Mouse (Mus musculus) inflammation-experienced regulatory T-cells, adult 6 months (primary cell): Measurements from ENCODE around the gene Auh. TPM values are rescaled to one million over a fixed set of nuclear protein-coding genes. Genes with fewer than 3 reads are reported as not detected.

ENCODE experiments used
- ATAC-seq: one replicate; pipeline ENCODE4 v1.8.0; 2017
- polyA plus RNA-seq, 3 experiments: library from polyadenylated mRNA; unstranded; fragments of 100-300 nt; shearing (Covaris generic); gene quantifications; one replicate each; pipeline ENCODE4 v1.2.1; 2017

Gene Auh
- polyA plus RNA-seq, 3 experiments from 2014 or later, result 25.0 to 28.2 (median 26.2) TPM

DNA sequence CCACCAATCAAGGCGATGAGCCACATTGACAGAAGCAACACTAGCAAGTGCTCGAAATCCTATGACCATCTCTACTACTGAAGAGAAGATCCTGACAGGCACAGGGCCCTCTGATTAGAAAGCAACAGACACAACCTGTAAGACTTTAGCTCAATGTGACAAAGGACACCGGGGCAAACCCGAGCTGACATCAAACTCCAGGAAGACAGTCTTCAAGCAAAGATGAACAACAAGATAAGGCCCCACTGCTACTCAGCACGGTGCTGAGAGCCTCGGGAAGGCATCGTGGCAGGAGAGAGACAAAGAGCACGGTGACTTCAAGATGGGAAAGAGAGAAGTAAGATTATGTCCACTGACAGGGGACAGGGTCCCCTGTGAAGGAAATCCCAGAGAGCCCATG is 7.5 kb downstream of the Auh start:
- ATAC-seq, result peak; percentile 89

DNA sequence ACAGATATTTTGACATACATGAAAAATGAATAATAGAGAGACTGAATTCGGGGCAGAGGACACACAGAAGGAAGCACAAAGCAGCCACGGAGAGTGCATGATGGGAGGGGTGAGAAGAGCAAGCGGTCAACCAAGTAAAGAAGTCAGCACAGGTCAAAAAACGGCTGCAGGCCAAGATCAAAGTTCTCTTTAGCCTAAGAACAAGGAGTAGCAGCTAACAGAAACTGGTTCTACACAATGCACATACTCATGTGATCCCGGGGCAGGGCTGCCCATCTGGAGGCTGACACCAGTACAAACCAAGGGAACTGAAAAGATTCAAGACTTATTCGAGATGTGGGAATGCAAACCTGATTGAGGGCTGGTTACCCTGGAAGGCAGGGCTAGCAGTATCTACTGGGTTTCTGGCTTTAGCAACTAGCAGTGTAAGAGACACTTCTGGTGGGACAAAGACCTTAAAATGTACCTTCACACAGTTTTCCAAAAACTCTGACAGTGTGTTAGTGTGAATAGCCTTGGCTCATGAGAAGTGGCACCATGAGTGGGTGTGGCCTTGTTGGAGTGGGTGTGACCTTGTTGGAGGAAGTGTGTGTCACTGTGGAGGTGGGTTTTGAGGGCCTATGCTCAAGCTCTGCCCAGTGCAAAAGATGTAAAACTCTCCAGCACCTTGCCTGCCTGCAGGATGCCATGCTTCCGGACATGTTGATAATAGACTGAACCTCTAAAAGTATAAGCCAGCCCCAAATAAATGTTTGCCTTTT is 8.2 kb downstream of the Auh start:
- ATAC-seq, result peak; percentile 34

- no peak for ATAC-seq
Measured at GRCm38 (mm10) chr13:52919790-52920352, 9.6 kb downstream of the Auh start.

GRCm38 (mm10) chr13:52918333-52918732 is 11.1 kb downstream of the Auh start:
- ATAC-seq, result no peak

GRCm38 (mm10) chr13:52914591-52915110 is 14.8 kb downstream of the Auh start:
- ATAC-seq, result peak; percentile 80

DNA sequence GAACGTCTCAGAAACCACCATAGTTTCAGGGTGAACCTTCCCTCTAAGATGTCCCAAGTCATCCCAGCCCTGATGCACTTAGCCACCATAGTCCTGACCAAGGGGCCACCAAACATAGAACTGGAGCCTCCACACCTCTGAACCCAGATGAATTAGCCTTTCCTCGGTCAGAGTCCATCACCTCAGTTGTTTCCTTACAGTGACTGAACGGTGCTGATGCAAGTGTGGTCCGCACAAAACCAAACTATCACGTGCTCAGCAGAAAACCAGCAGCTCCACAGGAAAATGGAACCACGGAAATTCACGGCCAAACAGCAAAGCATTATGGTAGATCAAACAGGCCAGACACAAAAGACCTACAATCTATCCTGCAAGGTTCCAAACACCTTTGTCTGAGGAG is 15.6 kb downstream of the Auh start:
- no peak for ATAC-seq

GRCm38 (mm10) chr13:52912495-52912894 is 17.0 kb downstream of the Auh start:
- no peak for ATAC-seq

GRCm38 (mm10) chr13:52911259-52911658 is 18.2 kb downstream of the Auh start:
- no peak for ATAC-seq

DNA sequence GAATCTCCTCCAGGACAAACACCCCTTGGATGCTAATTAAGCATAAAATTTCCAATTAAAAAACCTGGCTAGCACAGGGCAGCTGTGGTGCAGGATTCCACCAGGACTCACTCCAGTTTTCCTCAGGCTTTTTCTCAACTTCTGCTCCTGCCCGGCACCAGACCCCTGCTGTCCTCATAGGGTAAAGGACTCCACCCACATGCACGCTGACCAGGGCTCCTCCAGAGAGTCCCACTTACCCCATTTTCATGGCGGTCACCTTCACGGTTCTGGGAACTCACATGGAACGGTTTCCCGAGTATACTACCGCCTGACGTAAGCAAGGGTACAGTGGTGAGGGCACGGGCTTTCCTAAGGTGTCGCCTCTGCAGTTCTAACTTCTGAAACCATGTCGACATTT is 23.2 kb downstream of the Auh start:
- no peak for ATAC-seq

GRCm38 (mm10) chr13:52904175-52904574 is 25.3 kb downstream of the Auh start:
- no peak for ATAC-seq

- no peak for ATAC-seq
Measured at GRCm38 (mm10) chr13:52903767-52904166, 25.7 kb downstream of the Auh start.

DNA sequence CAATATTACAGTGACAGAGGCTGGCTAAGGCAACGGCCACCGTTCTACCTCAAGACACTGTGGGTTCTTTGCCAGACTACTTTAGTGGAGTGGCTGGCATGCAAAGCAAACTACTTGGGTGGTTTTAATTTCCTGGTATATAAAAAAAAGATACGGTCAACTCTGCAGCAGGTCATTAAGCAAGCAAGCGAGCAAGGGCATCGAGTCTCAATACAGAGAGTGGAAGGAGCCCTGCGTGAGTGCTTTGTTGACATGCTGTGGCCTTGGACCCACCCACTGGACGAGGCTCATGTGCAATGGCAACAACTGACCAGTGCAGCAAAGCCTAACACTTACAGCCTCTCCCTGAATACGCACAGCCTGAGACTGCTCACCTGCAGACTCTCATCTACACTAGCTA is 27.0 kb downstream of the Auh start:
- ATAC-seq, result no peak

DNA sequence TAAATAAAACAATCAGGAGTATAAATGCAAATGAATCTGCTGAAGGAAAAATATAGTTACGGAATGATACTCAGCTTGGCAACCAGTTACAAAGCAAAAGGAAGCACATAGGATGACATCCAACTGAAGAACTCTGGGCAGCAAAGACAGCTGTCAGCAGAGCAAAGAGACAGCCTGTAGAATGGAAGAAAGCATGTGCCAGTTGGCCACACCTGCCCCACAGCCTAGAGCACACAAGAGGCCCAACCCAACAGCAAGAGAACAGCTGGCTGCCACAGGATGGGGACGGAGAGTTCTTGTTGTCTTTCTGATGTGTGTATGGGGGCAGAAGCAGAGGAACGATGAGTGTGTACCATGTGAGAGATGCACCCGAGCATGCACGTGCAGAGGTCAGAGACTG is 29.8 kb downstream of the Auh start:
- no peak for ATAC-seq

- ATAC-seq, result no peak
Measured at GRCm38 (mm10) chr13:52897806-52898205, 31.7 kb downstream of the Auh start.

DNA sequence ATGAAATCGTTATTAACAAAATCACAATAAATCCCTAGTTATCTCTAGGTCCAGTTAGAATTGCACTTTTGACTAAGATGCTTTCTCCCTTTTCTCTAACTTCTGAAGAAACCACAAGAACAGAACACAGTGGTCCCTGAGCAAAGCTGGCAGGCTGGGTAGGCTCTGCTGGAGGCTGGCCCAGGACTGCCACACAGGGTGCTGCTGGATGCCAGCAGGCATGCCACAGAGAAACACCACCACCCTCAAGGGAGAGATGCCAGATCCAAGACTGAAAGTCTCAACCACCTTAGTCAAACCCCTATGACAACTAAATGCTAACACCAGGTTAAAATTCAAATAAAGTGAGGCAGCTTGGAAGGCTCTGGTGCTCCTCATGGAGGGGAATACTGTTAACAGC is 36.7 kb downstream of the Auh start:
- ATAC-seq, result no peak

- ATAC-seq, result no peak
Measured at GRCm38 (mm10) chr13:52892065-52892503, 37.4 kb downstream of the Auh start.

- ATAC-seq, result no peak
Measured at GRCm38 (mm10) chr13:52890313-52890712, 39.2 kb downstream of the Auh start.

GRCm38 (mm10) chr13:52886779-52887178 is 42.7 kb downstream of the Auh start:
- ATAC-seq, result no peak

- ATAC-seq, result no peak
Measured at GRCm38 (mm10) chr13:52883960-52884326, 45.5 kb downstream of the Auh start.

GRCm38 (mm10) chr13:52883084-52883959 is 46.2 kb downstream of the Auh start:
- ATAC-seq, result peak; percentile 38

GRCm38 (mm10) chr13:52880386-52880785 is 49.1 kb downstream of the Auh start:
- no peak for ATAC-seq

GRCm38 (mm10) chr13:52879918-52880317 is 49.6 kb downstream of the Auh start:
- ATAC-seq, result no peak

DNA sequence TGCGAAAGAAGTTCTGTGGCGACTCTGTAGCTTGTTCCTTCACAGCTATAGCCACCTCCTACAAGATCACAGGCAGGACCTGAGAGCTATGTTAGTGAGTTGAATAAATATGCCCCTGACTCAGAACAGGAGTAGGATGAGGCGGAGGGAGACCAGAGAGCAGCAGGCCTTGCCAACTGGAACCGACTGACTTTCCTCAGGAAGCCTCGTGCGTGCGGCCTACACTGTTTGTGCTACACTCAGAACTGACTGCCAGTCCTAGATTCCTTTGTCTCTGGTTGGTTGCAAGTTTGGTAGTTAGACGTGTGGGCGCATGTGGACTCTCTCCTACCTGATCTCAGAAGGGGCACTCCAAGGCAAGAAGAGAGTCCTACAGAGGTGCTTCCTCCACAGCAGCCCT is 50.2 kb downstream of the Auh start:
- ATAC-seq, result no peak
